Mouse (Mus musculus) MEL (cell line): ENCODE data around the gene Fscn2. TPM values are rescaled to one million over a fixed set of nuclear protein-coding genes. Genes with fewer than 3 reads are reported as not detected.
A peak's percentile ranks its signal among the peaks of the same experiment; 100 is the strongest.

Experiments
- BHLHE40 ChIP-seq: IDR thresholded peaks from 2 replicates; pipeline ENCODE4 v1.6.1; 2012; ENCODE audit warnings: low read depth, mild to moderate bottlenecking, inconsistent platforms, low read length, improper control_type of control experiment, borderline replicate concordance
- CTCF ChIP-seq, 3 experiments: IDR thresholded peaks in 2 of 3; conservative IDR thresholded peaks in 1 of 3; 2 replicates each; pipeline ENCODE4 v1.5.1; 2011 to 2012; ENCODE audit warnings: low read length in 3 of 3, low read depth in 2 of 3, mild to moderate bottlenecking in 2 of 3, improper control_type of control experiment in 1 of 3, inconsistent platforms in 1 of 3, mixed read lengths in 1 of 3, moderate library complexity in 1 of 3; ENCODE audit not compliant: control insufficient read depth in 1 of 3, insufficient read depth in 1 of 3, poor library complexity in 1 of 3, severe bottlenecking in 1 of 3
- E2F4 ChIP-seq: IDR thresholded peaks from 2 replicates; pipeline ENCODE4 v1.6.1; 2011; ENCODE audit warnings: low read depth, low read length, improper control_type of control experiment, borderline replicate concordance
- EP300 ChIP-seq, 2 experiments: IDR thresholded peaks; 2 replicates each; pipeline ENCODE4 v1.6.1; 2011; ENCODE audit warnings: improper control_type of control experiment in 2 of 2, low read length in 2 of 2, low read depth in 1 of 2, mild to moderate bottlenecking in 1 of 2
- GABPA ChIP-seq: IDR thresholded peaks from 2 replicates; pipeline ENCODE4 v1.6.1; 2012; ENCODE audit warnings: low read depth, mild to moderate bottlenecking, inconsistent platforms, low read length, improper control_type of control experiment, moderate library complexity
- HCFC1 ChIP-seq: IDR thresholded peaks from 2 replicates; pipeline ENCODE4 v1.6.1; 2012; ENCODE audit warnings: low read depth, mild to moderate bottlenecking, inconsistent platforms, low read length, improper control_type of control experiment, moderate library complexity
- KAT2A ChIP-seq: conservative IDR thresholded peaks from 2 replicates; pipeline ENCODE4 v1.6.1; 2012; ENCODE audit warnings: low read depth, low read length, improper control_type of control experiment, inconsistent platforms
- MAFK ChIP-seq: IDR thresholded peaks from 2 replicates; pipeline ENCODE4 v1.6.1; 2011; ENCODE audit warnings: low read depth, mild to moderate bottlenecking, low read length, improper control_type of control experiment, borderline replicate concordance
- MAX ChIP-seq: IDR thresholded peaks from 2 replicates; pipeline ENCODE4 v1.6.1; 2011; ENCODE audit warnings: low read length, improper control_type of control experiment
- MAZ ChIP-seq: IDR thresholded peaks from 2 replicates; pipeline ENCODE4 v1.6.1; 2012; ENCODE audit warnings: low read depth, mild to moderate bottlenecking, inconsistent platforms, low read length, improper control_type of control experiment
- MXI1 ChIP-seq: IDR thresholded peaks from 2 replicates; pipeline ENCODE4 v1.6.1; 2011; ENCODE audit warnings: mild to moderate bottlenecking, low read depth, low read length, improper control_type of control experiment
- MYB ChIP-seq: IDR thresholded peaks from 2 replicates; pipeline ENCODE4 v1.6.1; 2011; ENCODE audit warnings: mild to moderate bottlenecking, low read depth, low read length, improper control_type of control experiment
- MYC ChIP-seq: IDR thresholded peaks from 2 replicates; pipeline ENCODE4 v1.6.1; 2011; ENCODE audit warnings: low read depth, mild to moderate bottlenecking, low read length, improper control_type of control experiment, moderate library complexity
- NELFE ChIP-seq: IDR thresholded peaks from 2 replicates; pipeline ENCODE4 v1.6.1; 2011; ENCODE audit warnings: low read depth, low read length, improper control_type of control experiment
- NRF1 ChIP-seq: IDR thresholded peaks from 2 replicates; pipeline ENCODE4 v1.6.1; 2014; ENCODE audit warnings: low read depth, mild to moderate bottlenecking, inconsistent platforms, low read length, improper control_type of control experiment, moderate library complexity; ENCODE audit not compliant: poor library complexity, insufficient read depth, severe bottlenecking
- POLR2AphosphoS5 ChIP-seq: IDR thresholded peaks from 2 replicates; pipeline ENCODE4 v1.6.1; 2012; ENCODE audit warnings: low read depth, borderline replicate concordance, mild to moderate bottlenecking, inconsistent platforms, low read length, moderate library complexity, mixed read lengths
- RAD21 ChIP-seq: IDR thresholded peaks from 2 replicates; pipeline ENCODE4 v1.6.1; 2011; ENCODE audit warnings: mild to moderate bottlenecking, low read depth, low read length, improper control_type of control experiment
- RCOR1 ChIP-seq: IDR thresholded peaks from 2 replicates; pipeline ENCODE4 v1.6.1; 2012; ENCODE audit warnings: low read depth, mild to moderate bottlenecking, inconsistent platforms, low read length, improper control_type of control experiment
- SMC3 ChIP-seq: IDR thresholded peaks from 2 replicates; pipeline ENCODE4 v1.6.1; 2011; ENCODE audit warnings: low read depth, low read length, improper control_type of control experiment
- TCF12 ChIP-seq: IDR thresholded peaks from 2 replicates; pipeline ENCODE4 v1.6.1; 2014; ENCODE audit warnings: low read depth, mild to moderate bottlenecking, inconsistent platforms, low read length, improper control_type of control experiment, moderate library complexity
- UBTF ChIP-seq: IDR thresholded peaks from 2 replicates; pipeline ENCODE4 v1.6.1; 2012; ENCODE audit warnings: low read depth, mild to moderate bottlenecking, inconsistent platforms, low read length, improper control_type of control experiment, moderate library complexity, borderline replicate concordance; ENCODE audit not compliant: insufficient read depth
- USF1 ChIP-seq: IDR thresholded peaks from 2 replicates; pipeline ENCODE4 v1.6.1; 2014; ENCODE audit warnings: low read depth, mild to moderate bottlenecking, inconsistent platforms, low read length, improper control_type of control experiment, moderate library complexity
- ZKSCAN1 ChIP-seq: IDR thresholded peaks from 2 replicates; pipeline ENCODE4 v1.6.1; 2012; ENCODE audit warnings: low read depth, mild to moderate bottlenecking, inconsistent platforms, low read length, improper control_type of control experiment, moderate library complexity
- ZNF384 ChIP-seq: IDR thresholded peaks from 2 replicates; pipeline ENCODE4 v1.6.1; 2012; ENCODE audit warnings: low read depth, mild to moderate bottlenecking, inconsistent platforms, low read length, improper control_type of control experiment
- polyA plus RNA-seq, 2 experiments: library from polyadenylated mRNA; stranded (reverse) in 1 of 2; unstranded in 1 of 2; fragments of >175 nt in 1 of 2; fragments of >200 nt in 1 of 2; gene quantifications; 2 replicates each; pipeline versions ENCODE4 v1.2.1 to v1.2.4; 2012; ENCODE audit warnings: low replicate concordance in 2 of 2, low read depth in 1 of 2; ENCODE audit not compliant: insufficient read length in 2 of 2, insufficient read depth in 1 of 2, missing spikeins in 1 of 2
- total RNA-seq: library from RNA; depleted of rRNA; stranded (reverse); fragments of 300-350 nt; gene quantifications from 2 replicates; pipeline ENCODE4 v1.2.3, GENCODE M21; 2012

Fscn2 gene
- total and polyA plus RNA-seq, 3 experiments, result 0.61 to 0.62 TPM; not detected in 1

DNA sequence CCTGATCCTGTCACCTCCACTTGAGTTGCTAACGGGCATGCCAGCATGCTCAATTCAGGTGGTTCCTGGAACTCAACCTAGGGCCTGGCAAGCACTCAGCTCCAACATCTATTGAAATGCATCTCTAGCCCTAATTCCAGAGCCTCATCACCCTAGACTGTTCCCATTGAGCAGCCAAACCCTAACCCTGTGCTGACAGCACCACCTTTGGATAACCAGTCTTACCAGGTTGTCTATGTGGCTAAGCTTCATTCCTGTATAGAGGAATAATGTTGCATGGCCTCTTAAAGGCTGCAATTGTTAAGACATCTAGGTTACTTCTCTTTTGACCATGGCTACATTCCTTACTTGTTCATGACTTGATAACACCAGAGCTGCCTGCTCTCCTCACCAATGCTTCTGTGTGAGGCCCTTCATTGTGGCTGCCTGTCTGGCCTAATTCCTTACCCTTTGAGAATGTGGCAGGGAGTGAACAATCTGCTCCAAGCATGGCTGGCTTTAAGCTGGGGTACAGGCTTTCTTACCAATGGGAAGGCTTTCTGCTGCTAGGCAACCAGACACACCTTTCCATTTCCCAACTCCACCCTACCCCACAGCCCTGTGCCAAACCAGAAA is 16.2 kb upstream of the Fscn2 start (continued):
- TF ChIP-seq GABPA (no peak), KAT2A (no peak), MAZ (no peak), CTCF (IDR thresholded peaks at IDR 0.05 in 2 of 3, conservative IDR thresholded peaks at IDR 0.05 in 1 of 3; ENCODE audit: control insufficient read depth in 1 of 3, insufficient read depth in 1 of 3, low read depth in 2 of 3, low read length in 3 of 3, poor library complexity in 1 of 3, severe bottlenecking in 1 of 3) (no peak), RCOR1 (no peak), ZKSCAN1 (no peak), EP300 (IDR thresholded peaks at IDR 0.05; ENCODE audit: low read depth in 1 of 2, low read length in 2 of 2) (0 out of 4 replicates have a peak, but pooled peaks of 1 of the 2 experiments have one; percentile 9), MXI1 (no peak), MAX (no peak), UBTF (no peak), NRF1 (no peak), HCFC1 (no peak), E2F4 (0 out of 2 replicates have a peak, but pooled peaks have one; percentile 46), BHLHE40 (no peak), USF1 (no peak), ZNF384 (no peak), NELFE (0 out of 2 replicates have a peak, but pooled peaks have one; percentile 32), TCF12 (no peak), MYC (no peak), SMC3 (0 out of 2 replicates have a peak, but pooled peaks have one; percentile 17), MAFK (0 out of 2 replicates have a peak, but pooled peaks have one; percentile 51), MYB (0 out of 2 replicates have a peak, but pooled peaks have one; percentile 33), POLR2AphosphoS5 (no peak; the same call in 1 of the 2 replicates), RAD21 (no peak)
- TF ChIP-seq, all 39 proteins: peak for 10
